Mouse (Mus musculus) liver, postnatal 0 days (tissue): ENCODE measurements around the gene Zswim1.

Source experiments
- CTCF ChIP-seq: sonication (generic); IDR thresholded peaks from 2 replicates; pipeline ENCODE4 v1.5.1; 2016; ENCODE audit warnings: antibody characterized with exemption, low read depth
- EP300 ChIP-seq: IDR thresholded peaks from 2 replicates; pipeline ENCODE4 v1.6.1; 2016; ENCODE audit warnings: antibody characterized with exemption, low read depth, mild to moderate bottlenecking

DNA sequence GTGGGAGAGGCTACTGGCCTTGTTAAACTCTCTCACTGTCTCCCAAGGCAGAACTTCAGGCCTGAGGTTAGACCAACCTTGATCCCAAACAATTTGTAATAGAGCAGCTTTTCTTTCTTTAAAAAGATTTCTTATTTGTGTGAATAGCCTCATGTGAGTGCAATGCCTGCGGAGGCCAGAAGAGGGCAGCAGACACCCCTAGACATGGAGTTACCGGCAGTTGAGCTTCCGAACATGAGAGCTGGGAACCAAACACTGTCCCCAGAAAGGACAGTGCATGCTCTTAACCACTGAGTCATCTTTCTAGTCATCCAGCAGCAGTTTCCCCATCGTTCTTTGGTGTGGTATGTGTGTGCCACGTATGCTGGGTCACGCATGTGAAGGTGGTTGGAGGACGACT is 45.1 kb downstream of the Zswim1 start:
- TF ChIP-seq CTCF (peak; percentile 69), EP300 (no peak)
